Mouse (Mus musculus): ENCODE measurements at regions not wholly inside any gene's neighbourhood (a gene's known extent, or its start where the extent isn't known, plus 50 kb on each side); places are given as distances from the start of the nearest gene placed in this dataset.

GRCm38 (mm10) chr17:27291673-27292072 is 87.4 kb upstream of the Lemd2 start:
- TF ChIP-seq CTCF (conservative IDR thresholded peaks at IDR 0.05; ENCODE audit: low read length) (no peak), POU5F1 (IDR thresholded peaks at IDR 0.05; ENCODE audit: borderline replicate concordance, low read length) (no peak), NANOG (IDR thresholded peaks at IDR 0.05; ENCODE audit: borderline replicate concordance, low read length) (no peak)
